In genomic region chr2:180459437-180459836, GRCm38 (mm10) we compare ENCODE assay signal across 19 mouse cellular contexts. TPM values are rescaled to one million over a fixed set of nuclear protein-coding genes. Genes with fewer than 3 reads are reported as not detected.
"Had no signal": no experiment of that assay in that cellular context is flagged by ENCODE, and none has a peak within 500 bp of the region (broad histone marks: within the 10 kb centered on the region; RNA-seq: fewer than 3 reads in every experiment).

No protein-coding gene starts in this region.

- H3K27ac ChIP-seq: lung, embryonic 15.5 days; macrophage; midbrain, embryonic 13.5 days; midbrain, embryonic 15.5 days; neural tube, embryonic 12.5 days; stomach, embryonic 15.5 days; stomach, postnatal 0 days had no signal

- H3K4me3 ChIP-seq: lung, embryonic 15.5 days; midbrain, embryonic 13.5 days; midbrain, embryonic 15.5 days; neural tube, embryonic 12.5 days; stomach, embryonic 15.5 days had no signal

- H3K36me3 ChIP-seq: lung, embryonic 15.5 days; midbrain, embryonic 13.5 days; midbrain, embryonic 15.5 days; neural tube, embryonic 12.5 days; stomach, embryonic 15.5 days had no signal

- DNase-seq: liver, postnatal 0 days; lung, adult 2 months; lung, postnatal 14 days; lung, postnatal 36 days; right cerebral cortex, postnatal 14 days; thymus, adult 2 months; thymus, postnatal 25 days; thymus, postnatal 4 days had no signal

RNA-seq across cellular contexts. Expression of gene Ntsr1, which starts 40.3 kb away (rescaled TPM):
- total RNA-seq: megakaryocyte progenitor cell, adult 5-6 weeks; monocyte, adult 5-6 weeks; neutrophil, adult 5-6 weeks had no signal
- polyA plus RNA-seq: liver, postnatal 0 days; lung, adult 2 months; macrophage; spleen, adult 2 months had no signal
